Mouse (Mus musculus) hindbrain, postnatal 0 days (tissue): ENCODE data around the gene Skap1. TPM values are rescaled to one million over a fixed set of nuclear protein-coding genes. Genes with fewer than 3 reads are reported as not detected.

Experiments used
- ATAC-seq: fragments of 200-750 bp; cut with Nextera tagmentation; 2 replicates; pipeline ENCODE4 v1.8.0; 2017; ENCODE audit warnings: mild to moderate bottlenecking, moderate TSS enrichment, moderate library complexity
- DNase-seq: peaks from one replicate; pipeline ENCODE4 v3.0.0-alpha.2; 2015; ENCODE audit warnings: low spot score
- H3K27ac ChIP-seq: fragments of 300-500 bp; sonication (generic); 2 replicates; pipeline ENCODE4 v1.5.1; 2014; ENCODE audit warnings: mild to moderate bottlenecking
- H3K27me3 ChIP-seq: fragments of 300-500 bp; sonication (generic); 2 replicates; pipeline ENCODE4 v1.6.1; 2014; ENCODE audit warnings: low read length, mixed read lengths; ENCODE audit not compliant: insufficient read depth
- H3K36me3 ChIP-seq: fragments of 300-500 bp; sonication (generic); 2 replicates; pipeline ENCODE4 v1.6.1; 2014; ENCODE audit warnings: low read length, mixed read lengths; ENCODE audit not compliant: insufficient read depth
- H3K4me1 ChIP-seq: fragments of 300-500 bp; sonication (generic); 2 replicates; pipeline ENCODE4 v1.6.1; 2014; ENCODE audit warnings: antibody characterized with exemption, low read length, mixed read lengths; ENCODE audit not compliant: insufficient read depth
- H3K4me2 ChIP-seq: fragments of 300-500 bp; sonication (generic); 2 replicates; pipeline ENCODE4 v1.6.1; 2014; ENCODE audit warnings: low read depth, mild to moderate bottlenecking, low read length, moderate library complexity, mixed read lengths
- H3K4me3 ChIP-seq: fragments of 300-500 bp; sonication (generic); 2 replicates; pipeline ENCODE4 v1.5.1; 2014; ENCODE audit warnings: low read length
- H3K9ac ChIP-seq: fragments of 300-500 bp; sonication (generic); replicated peaks from 2 replicates; pipeline ENCODE4 v1.6.1; 2014; ENCODE audit warnings: mild to moderate bottlenecking, low read length, moderate library complexity, mixed read lengths
- H3K9me3 ChIP-seq: fragments of 300-500 bp; sonication (generic); 2 replicates; pipeline ENCODE4 v1.6.1; 2016; ENCODE audit warnings: low read length, mixed read lengths
- CTCF ChIP-seq: IDR thresholded peaks from 2 replicates; pipeline ENCODE4 v1.5.1; 2016; ENCODE audit warnings: antibody characterized with exemption, control low read depth, low read depth
- WGBS: fragments of 180-500 bp; shearing (Covaris S2); extraction: QIAGEN DNeasy Blood & Tissue Kit; methylation state at CpG from one replicate; pipeline ENCODE4 v1.1.7; 2014; 5-methylcytosine and 5-hydroxymethylcytosine counted together
- polyA plus RNA-seq: library from polyadenylated mRNA; unstranded; fragments of >200 nt; fragmentation: Nextera tagmentation; extraction: Ambion mirVana; gene quantifications from 2 replicates; pipeline ENCODE4 v1.2.1, GENCODE M21; 2015
- total RNA-seq: library from RNA; depleted of rRNA; stranded (reverse); fragments of >200 nt; gene quantifications from 2 replicates; pipeline ENCODE4 v1.2.3, GENCODE M21; 2014

The Skap1 gene
- total and polyA plus RNA-seq, 2 experiments from 2014 or later, result 2.5 to 5.7 TPM

GRCm38 (mm10) chr11:96758402-96758801 lies 294.0 kb downstream of the Skap1 start:
- Histone ChIP-seq H3K4me3 (no peak overlapping the region), H3K9ac (no peak overlapping the region), H3K9me3 (no peaks in the 10 kb centered on the region), H3K4me2 (no peak overlapping the region), H3K36me3 (no peaks in the 10 kb centered on the region), H3K27me3 (no peaks in the 10 kb centered on the region), H3K4me1 (peaks cover 4% of the 10 kb centered on the region), H3K27ac (no peak overlapping the region)
- ATAC-seq, result no peak
- no peak for DNase-seq
- WGBS, result 76% methylated on average over 5 of the region's 5 CpGs
- no peak for TF ChIP-seq CTCF

GRCm38 (mm10) chr11:96760042-96760441 lies 295.6 kb downstream of the Skap1 start:
- H3K27ac ChIP-seq, result no peak overlapping the region
- peak; percentile 80 for TF ChIP-seq CTCF
- H3K27me3 ChIP-seq, result no peaks in the 10 kb centered on the region
- 34% methylated on average over 3 of the region's 3 CpGs for WGBS
- no peaks in the 10 kb centered on the region for H3K9me3 ChIP-seq
- no peak; the same call in 1 of the 2 replicates for ATAC-seq
- no peak overlapping the region for H3K9ac ChIP-seq
- H3K4me2 ChIP-seq, result no peak overlapping the region
- no peaks in the 10 kb centered on the region for H3K36me3 ChIP-seq
- peak; percentile 73 for DNase-seq
- H3K4me1 ChIP-seq, result peaks cover 4% of the 10 kb centered on the region
- no peak overlapping the region for H3K4me3 ChIP-seq

- Histone ChIP-seq H3K9ac (no peak overlapping the region), H3K27ac (no peak overlapping the region), H3K27me3 (no peaks in the 10 kb centered on the region), H3K4me1 (peaks cover 4% of the 10 kb centered on the region), H3K9me3 (no peaks in the 10 kb centered on the region), H3K36me3 (no peaks in the 10 kb centered on the region), H3K4me3 (no peak overlapping the region), H3K4me2 (no peak overlapping the region)
- 54% methylated on average over 7 of the region's 7 CpGs for WGBS
- DNase-seq (no peak), ATAC-seq (no peak)
- no peak for TF ChIP-seq CTCF
Observed at GRCm38 (mm10) chr11:96761984-96762383, 297.6 kb downstream of the Skap1 start.

- Histone ChIP-seq H3K4me2 (no peak overlapping the region), H3K27me3 (no peaks in the 10 kb centered on the region), H3K9ac (no peak overlapping the region), H3K9me3 (no peaks in the 10 kb centered on the region), H3K4me3 (no peak overlapping the region), H3K4me1 (peaks cover 4% of the 10 kb centered on the region), H3K36me3 (0 out of 2 replicates have a peak, but pooled peaks cover 5% of the 10 kb centered on the region), H3K27ac (peak overlapping the region; percentile 33; the same call in 1 of the 2 replicates)
- ATAC-seq (peak; percentile 79), DNase-seq (peak; percentile 85)
- WGBS, result 35% methylated on average over 15 of the region's 15 CpGs
- peak; percentile 58 for TF ChIP-seq CTCF
Observed at GRCm38 (mm10) chr11:96762742-96763470, 298.5 kb downstream of the Skap1 start.

GRCm38 (mm10) chr11:96764511-96765350 lies 300.3 kb downstream of the Skap1 start:
- peaks cover 21% of the 10 kb centered on the region for H3K36me3 ChIP-seq
- no peaks in the 10 kb centered on the region for H3K27me3 ChIP-seq
- no peak for TF ChIP-seq CTCF
- H3K27ac ChIP-seq, result peak overlapping the region; percentile 32; the same call in 1 of the 2 replicates
- no peak for DNase-seq
- peak overlapping the region; percentile 13; the same call in 1 of the 2 replicates for H3K4me2 ChIP-seq
- peaks cover 4% of the 10 kb centered on the region for H3K4me1 ChIP-seq
- no peak for ATAC-seq
- no peak overlapping the region for H3K9ac ChIP-seq
- WGBS, result 23% methylated on average over 13 of the region's 13 CpGs
- H3K9me3 ChIP-seq, result no peaks in the 10 kb centered on the region
- no peak overlapping the region for H3K4me3 ChIP-seq

- H3K27ac ChIP-seq, result no peak overlapping the region
- H3K4me2 ChIP-seq, result no peak overlapping the region
- no peak overlapping the region for H3K9ac ChIP-seq
- no peak overlapping the region for H3K4me3 ChIP-seq
- DNase-seq, result no peak
- 82% methylated on average over 7 of the region's 7 CpGs for WGBS
- no peaks in the 10 kb centered on the region for H3K27me3 ChIP-seq
- no peak for TF ChIP-seq CTCF
- H3K36me3 ChIP-seq, result peaks cover 31% of the 10 kb centered on the region
- ATAC-seq, result no peak
- peaks cover 4% of the 10 kb centered on the region for H3K4me1 ChIP-seq
- H3K9me3 ChIP-seq, result no peaks in the 10 kb centered on the region
Observed at GRCm38 (mm10) chr11:96765645-96766044, 301.3 kb downstream of the Skap1 start.
